ENCODE assay signal across 1 mouse cellular context in the genomic region with DNA sequence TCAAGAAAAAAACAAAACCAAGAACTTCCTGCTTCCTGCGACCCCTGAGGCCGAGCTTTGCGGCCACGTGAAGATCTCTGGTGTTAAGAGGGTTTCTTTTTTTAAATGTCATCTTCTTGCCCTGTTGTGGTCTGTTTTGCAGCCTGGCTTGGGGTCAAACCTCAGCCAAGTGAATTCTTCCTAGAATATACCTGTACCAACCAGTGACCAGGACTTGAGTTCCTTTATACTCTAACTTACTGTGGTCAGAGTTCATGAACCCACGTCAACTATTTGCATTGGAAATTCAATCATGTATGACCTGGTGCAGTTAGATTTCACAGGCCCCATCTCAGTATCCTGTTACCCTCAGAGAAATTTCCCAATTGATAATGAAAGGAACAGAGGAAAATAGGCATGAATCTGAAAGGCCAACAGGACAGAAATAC.
TF ChIP-seq lines count a peak whose summit lies in the region.

No protein-coding gene starts in this region.

TF ChIP-seq in CH12.LX, 34 proteins besides CTCF, POLR2A, EP300 and RAD21 (continued from another document):
- TF ChIP-seq ZKSCAN1 (IDR thresholded peaks at IDR 0.05; ENCODE audit: borderline replicate concordance, low read depth, low read length) (no peak), JUND (conservative IDR thresholded peaks at IDR 0.05; ENCODE audit: low read depth, low read length) (0 out of 2 replicates have a peak, but pooled peaks have one; percentile 25), TCF12 (IDR thresholded peaks at IDR 0.05; ENCODE audit: low read depth, low read length) (0 out of 2 replicates have a peak, but pooled peaks have one; percentile 7), USF1 (IDR thresholded peaks at IDR 0.05; ENCODE audit: low read depth, low read length) (no peak), IRF4 (IDR thresholded peaks at IDR 0.05; ENCODE audit: low read depth, low read length) (peak; percentile 14; the same call in 1 of the 2 replicates), NRF1 (IDR thresholded peaks at IDR 0.05; ENCODE audit: low read depth, low read length) (no peak)
